Mouse (Mus musculus) T-helper 17 cell (primary cell): ENCODE data around the gene Ubl3.

Source experiments
- in situ Hi-C, 2 experiments: fragments of 300-600 bp; cut with MboI, MseI; formaldehyde crosslinking; loops; 1 replicate in 1 of 2; 2 replicates in 1 of 2; pipeline ENCODE4 v1.15.1; 2025; ENCODE audit warnings: high pct_unique_total_duplicates in 2 of 2

The Ubl3 gene

GRCm38 (mm10) chr5:148488891-148489723 lies 63.5 kb downstream of the Ubl3 start:
- in situ Hi-C loops = no loop called here

- in situ Hi-C loops = no loop called here
Observed at GRCm38 (mm10) chr5:148486202-148486601, 66.4 kb downstream of the Ubl3 start.

GRCm38 (mm10) chr5:148481745-148482144 lies 70.8 kb downstream of the Ubl3 start:
- in situ Hi-C loops = no loop called here

DNA sequence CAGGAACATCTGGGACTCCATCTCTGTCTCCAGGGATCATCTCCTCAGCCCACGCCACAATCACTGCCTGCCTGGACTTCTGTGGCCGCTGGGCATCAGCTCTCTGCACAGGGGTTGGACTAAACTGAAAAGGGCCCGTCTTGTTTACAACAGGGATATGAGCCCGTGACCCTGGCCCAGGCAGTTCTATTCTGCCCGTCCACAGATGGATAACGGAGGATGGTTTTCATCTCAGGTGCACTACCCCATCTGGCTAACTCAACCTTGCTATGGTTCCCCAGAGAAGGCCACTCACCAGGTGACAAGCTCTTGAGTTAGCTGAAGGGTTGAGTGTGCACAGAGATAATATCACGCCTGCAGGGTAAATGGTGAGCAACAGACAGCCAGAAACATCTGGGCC lies 78.2 kb downstream of the Ubl3 start:
- in situ Hi-C loops = loop anchor here in 1 of 2 experiments (10.0 kb wide), 1 partner anchor 1970 kb away; no protein-coding TSS in a partner anchor

GRCm38 (mm10) chr5:148468626-148469441 lies 83.8 kb downstream of the Ubl3 start:
- in situ Hi-C loops = no loop called here

GRCm38 (mm10) chr5:148466933-148467607 lies 85.5 kb downstream of the Ubl3 start:
- in situ Hi-C loops = no loop called here

DNA sequence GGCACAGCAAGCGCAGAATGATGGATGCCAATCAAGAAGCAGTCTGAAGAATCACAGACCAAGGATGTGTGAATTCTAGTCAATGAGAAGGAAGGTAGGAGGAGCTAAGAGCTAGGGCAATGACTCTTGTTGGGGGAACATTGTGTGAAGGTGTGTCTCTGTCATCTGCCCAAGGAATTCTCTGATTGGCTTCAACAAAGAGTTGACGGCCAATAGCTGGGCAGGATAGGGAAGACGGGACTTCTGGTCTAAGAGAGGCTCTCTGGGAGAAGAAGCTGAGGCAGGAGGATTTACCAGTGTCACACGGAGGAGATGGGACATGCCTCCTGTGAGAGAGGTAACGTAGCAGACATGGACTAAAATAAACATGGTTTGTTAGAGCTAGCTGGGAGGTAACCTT lies 86.5 kb downstream of the Ubl3 start:
- in situ Hi-C loops = no loop called here

- in situ Hi-C loops = no loop called here
Observed at GRCm38 (mm10) chr5:148465091-148465490, 87.5 kb downstream of the Ubl3 start.

- in situ Hi-C loops = no loop called here
Observed at GRCm38 (mm10) chr5:148464489-148464888, 88.1 kb downstream of the Ubl3 start.

DNA sequence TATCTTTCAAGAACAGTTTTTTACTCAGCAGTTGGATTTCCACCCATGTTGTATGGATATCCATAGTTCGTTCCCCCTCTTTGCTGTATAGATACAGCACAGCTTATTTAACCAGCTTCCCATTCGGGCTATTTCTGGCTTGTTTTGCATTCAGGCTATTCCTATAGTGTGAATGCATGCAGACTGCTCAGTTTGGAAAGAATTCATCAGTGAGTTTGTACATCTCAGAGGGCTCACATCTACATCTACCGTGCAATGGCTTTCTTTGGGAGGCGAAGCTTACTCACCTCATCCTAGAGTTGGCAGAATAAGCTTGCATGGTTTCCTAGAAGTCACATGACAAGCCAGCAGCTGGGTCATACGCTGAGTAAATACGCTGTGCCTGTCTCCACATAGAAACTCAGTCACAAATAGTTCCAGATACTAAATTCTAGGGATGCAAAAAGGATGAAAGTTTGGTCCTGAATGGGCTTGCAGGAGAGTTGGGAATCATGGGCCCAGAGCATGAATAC lies 88.8 kb downstream of the Ubl3 start:
- in situ Hi-C loops = no loop called here
